Comparison of ENCODE assay signal across 8 mouse cellular contexts in genomic region chr10:19848928-19849770, GRCm38 (mm10). TPM values are rescaled to one million over a fixed set of nuclear protein-coding genes. Genes with fewer than 3 reads are reported as not detected.
DNase-seq lines count a peak whose midpoint lies in the region; ATAC-seq and TF ChIP-seq lines count a peak whose summit lies in the region.

No protein-coding gene starts in this region.

- H3K27ac ChIP-seq in lung, embryonic 14.5 days (ENCODE audit: low read depth): no peak overlapping the region
- H3K27ac ChIP-seq in hindbrain, embryonic 13.5 days: no peak overlapping the region

- H3K4me1 ChIP-seq in lung, embryonic 14.5 days (ENCODE audit: insufficient read depth): 0 out of 2 replicates have a peak, but pooled peaks cover 3% of the 10 kb centered on the region
- H3K4me1 ChIP-seq in hindbrain, embryonic 13.5 days (replicated peaks): peaks cover 34% of the 10 kb centered on the region

- no peaks in the 10 kb centered on the region for H3K9me3 ChIP-seq in lung, embryonic 14.5 days (ENCODE audit: low read depth, low read length)
- no peaks in the 10 kb centered on the region for H3K9me3 ChIP-seq in hindbrain, embryonic 13.5 days

- H3K9ac ChIP-seq in lung, embryonic 14.5 days: no peak overlapping the region
- H3K9ac ChIP-seq in hindbrain, embryonic 13.5 days: peak overlapping the region; percentile 71; the same call in 1 of the 2 replicates

- H3K36me3 ChIP-seq in lung, embryonic 14.5 days (ENCODE audit: insufficient read depth): no peaks in the 10 kb centered on the region
- no peaks in the 10 kb centered on the region for H3K36me3 ChIP-seq in hindbrain, embryonic 13.5 days

- H3K4me2 ChIP-seq in lung, embryonic 14.5 days: peak overlapping the region; percentile 98
- peak overlapping the region; percentile 100 for H3K4me2 ChIP-seq in hindbrain, embryonic 13.5 days

- peak; percentile 33 for DNase-seq in CD4-positive, CD25-positive, alpha-beta regulatory T cell, adult 2 months (ENCODE audit: low read depth, low spot score)
- peak; percentile 19 for DNase-seq in lung, embryonic 14.5 days
- no peak for DNase-seq in lung, postnatal 10 days
- peak; percentile 11 for DNase-seq in naive thymus-derived CD4-positive, alpha-beta T cell, adult 2 months (ENCODE audit: low read depth)
- no peak for DNase-seq in right cerebral cortex, postnatal 14 days

- TF ChIP-seq CTCF in lung, embryonic 14.5 days (IDR thresholded peaks at IDR 0.05; ENCODE audit: low read depth): no peak

- ATAC-seq in CD4-positive, CD25-positive, alpha-beta regulatory T cell, adult 4 months: no peak
- ATAC-seq in lung, embryonic 14.5 days (ENCODE audit: insufficient read depth): peak; percentile 10; the same call in 1 of the 2 replicates
- no peak for ATAC-seq in hindbrain, embryonic 13.5 days (ENCODE audit: low FRiP score)
- no peak for ATAC-seq in erythroid progenitor cell, adult 5-6 weeks (replicated peaks; ENCODE audit: low FRiP score, poor library complexity, severe bottlenecking)

- H3K27me3 ChIP-seq in lung, embryonic 14.5 days (ENCODE audit: insufficient read depth, low read length): peaks cover 54% of the 10 kb centered on the region
- H3K27me3 ChIP-seq in hindbrain, embryonic 13.5 days: peaks cover 86% of the 10 kb centered on the region

- 4% methylated on average over 44 of the region's 44 CpGs for WGBS in lung, embryonic 14.5 days
- WGBS in hindbrain, embryonic 13.5 days: 6% methylated on average over 44 of the region's 44 CpGs

- peak overlapping the region; percentile 56 for H3K4me3 ChIP-seq in lung, embryonic 14.5 days (ENCODE audit: low read depth, low read length)
- peak overlapping the region; percentile 59 for H3K4me3 ChIP-seq in hindbrain, embryonic 13.5 days

RNA-seq across cellular contexts. Expression of gene Slc35d3, which starts 2.1 kb away (rescaled TPM):
- not detected for polyA plus RNA-seq in CD4-positive, CD25-positive, alpha-beta regulatory T cell, adult 4 months (2017; shearing (Covaris generic))
- polyA plus RNA-seq in lung, embryonic 14.5 days (2014; fragmentation: Nextera tagmentation; extraction: Ambion mirVana): 0.30 and 0.89 TPM in 2 replicates
- polyA plus RNA-seq in hindbrain, embryonic 13.5 days (2015; fragmentation: Nextera tagmentation; extraction: Ambion mirVana): 1.3 and 1.4 TPM in 2 replicates
- total RNA-seq in erythroid progenitor cell, adult 5-6 weeks (2015; ENCODE audit: low replicate concordance): not detected in 2 replicates
- not detected in 2 replicates for total RNA-seq in erythroid progenitor cell, adult 5-6 weeks (2017; ENCODE audit: low replicate concordance)

RNA-seq across cellular contexts. Expression of gene Pex7, which starts 58.3 kb away (rescaled TPM):
- polyA plus RNA-seq in CD4-positive, CD25-positive, alpha-beta regulatory T cell, adult 4 months (2017; shearing (Covaris generic)): 1 to 10 TPM; 3.0 to 5.1 TPM
- polyA plus RNA-seq in lung, embryonic 14.5 days (2014; fragmentation: Nextera tagmentation; extraction: Ambion mirVana): 24.5 and 25.1 TPM in 2 replicates
- polyA plus RNA-seq in hindbrain, embryonic 13.5 days (2015; fragmentation: Nextera tagmentation; extraction: Ambion mirVana): 24.8 and 30.7 TPM in 2 replicates
- total RNA-seq in erythroid progenitor cell, adult 5-6 weeks (2015; ENCODE audit: low replicate concordance): 1.7 and 20.9 TPM in 2 replicates
- 1.4 and 8.9 TPM in 2 replicates for total RNA-seq in erythroid progenitor cell, adult 5-6 weeks (2017; ENCODE audit: low replicate concordance)

Comparison
In these comparisons a context has a peak if more than half of its experiments do, and no peak if none do; other contexts are left out.
1. DNase-seq: peak in CD4-positive, CD25-positive, alpha-beta regulatory T cell, adult 2 months (single experiment), lung, embryonic 14.5 days (single experiment) and naive thymus-derived CD4-positive, alpha-beta T cell, adult 2 months (single experiment); none in lung, postnatal 10 days (single experiment) and right cerebral cortex, postnatal 14 days (single experiment).